Mouse (Mus musculus): ENCODE data around the gene Gm21970. TPM values are rescaled to one million over a fixed set of nuclear protein-coding genes. Genes with fewer than 3 reads are reported as not detected.

The Gm21970 gene
- polyA plus RNA-seq, 1 experiment from 2014 or later, result not detected

- no peak overlapping the region for H3K27ac ChIP-seq (ENCODE audit: low read depth, low read length)
These were observed 10.1 kb downstream of the Gm21970 start for GRCm38 (mm10) chr16:91401569-91402165.

GRCm38 (mm10) chr16:91403784-91404183 lies 12.3 kb downstream of the Gm21970 start:
- H3K4me2 ChIP-seq, result no peak overlapping the region
- no peaks in the 10 kb centered on the region for H3K27me3 ChIP-seq (ENCODE audit: control insufficient read depth, insufficient read depth, low read length)
- H3K9ac ChIP-seq (ENCODE audit: low read depth, low read length), result no peak overlapping the region
- H3K27ac ChIP-seq (ENCODE audit: low read depth, low read length), result no peak overlapping the region
- no peak for ATAC-seq (replicated peaks; ENCODE audit: insufficient number of reproducible peaks, low FRiP score, low TSS enrichment)
- no peaks in the 10 kb centered on the region for H3K9me3 ChIP-seq (replicated peaks; ENCODE audit: control insufficient read depth, low read length)
- H3K4me1 ChIP-seq (ENCODE audit: control insufficient read depth, insufficient read depth, low read length), result peaks cover 8% of the 10 kb centered on the region
- 77% methylated on average over 9 of the region's 9 CpGs for WGBS (ENCODE audit: insufficient replicate concordance)
- no peak overlapping the region for H3K4me3 ChIP-seq (ENCODE audit: low read depth, low read length)
- H3K36me3 ChIP-seq (ENCODE audit: control insufficient read depth, insufficient read depth, low read length), result peaks cover 7% of the 10 kb centered on the region; the same call in 1 of the 2 replicates

More at GRCm38 (mm10) chr16:91401569-91402165, 10.1 kb downstream of the Gm21970 start:
- Histone ChIP-seq H3K4me2 (no peak overlapping the region), H3K4me1 (ENCODE audit: control insufficient read depth, insufficient read depth, low read length) (no peaks in the 10 kb centered on the region; the same call in 1 of the 2 replicates), H3K9ac (ENCODE audit: low read depth, low read length) (no peak overlapping the region), H3K9me3 (replicated peaks; ENCODE audit: control insufficient read depth, low read length) (no peaks in the 10 kb centered on the region), H3K4me3 (ENCODE audit: low read depth, low read length) (no peak overlapping the region), H3K27me3 (ENCODE audit: control insufficient read depth, insufficient read depth, low read length) (no peaks in the 10 kb centered on the region), H3K36me3 (ENCODE audit: control insufficient read depth, insufficient read depth, low read length) (peaks cover 7% of the 10 kb centered on the region; the same call in 1 of the 2 replicates)
- no peak for ATAC-seq (replicated peaks; ENCODE audit: insufficient number of reproducible peaks, low FRiP score, low TSS enrichment)
- 87% methylated on average over 6 of the region's 6 CpGs for WGBS (ENCODE audit: insufficient replicate concordance)

GRCm38 (mm10) chr16:91404187-91404586 lies 12.7 kb downstream of the Gm21970 start:
- Histone ChIP-seq H3K27ac (ENCODE audit: low read depth, low read length) (no peak overlapping the region), H3K9ac (ENCODE audit: low read depth, low read length) (no peak overlapping the region), H3K36me3 (ENCODE audit: control insufficient read depth, insufficient read depth, low read length) (peaks cover 7% of the 10 kb centered on the region; the same call in 1 of the 2 replicates), H3K4me2 (no peak overlapping the region), H3K9me3 (replicated peaks; ENCODE audit: control insufficient read depth, low read length) (no peaks in the 10 kb centered on the region), H3K4me1 (ENCODE audit: control insufficient read depth, insufficient read depth, low read length) (peaks cover 12% of the 10 kb centered on the region), H3K4me3 (ENCODE audit: low read depth, low read length) (no peak overlapping the region), H3K27me3 (ENCODE audit: control insufficient read depth, insufficient read depth, low read length) (no peaks in the 10 kb centered on the region)
- ATAC-seq (replicated peaks; ENCODE audit: insufficient number of reproducible peaks, low FRiP score, low TSS enrichment), result no peak
- 85% methylated on average over 8 of the region's 8 CpGs for WGBS (ENCODE audit: insufficient replicate concordance)

GRCm38 (mm10) chr16:91404828-91405577 lies 13.5 kb downstream of the Gm21970 start:
- 73% methylated on average over 10 of the region's 10 CpGs for WGBS (ENCODE audit: insufficient replicate concordance)
- Histone ChIP-seq H3K4me1 (ENCODE audit: control insufficient read depth, insufficient read depth, low read length) (peaks cover 14% of the 10 kb centered on the region), H3K27ac (ENCODE audit: low read depth, low read length) (no peak overlapping the region), H3K9ac (ENCODE audit: low read depth, low read length) (no peak overlapping the region), H3K27me3 (ENCODE audit: control insufficient read depth, insufficient read depth, low read length) (no peaks in the 10 kb centered on the region), H3K4me2 (no peak overlapping the region), H3K4me3 (ENCODE audit: low read depth, low read length) (no peak overlapping the region), H3K36me3 (ENCODE audit: control insufficient read depth, insufficient read depth, low read length) (peaks cover 7% of the 10 kb centered on the region; the same call in 1 of the 2 replicates), H3K9me3 (replicated peaks; ENCODE audit: control insufficient read depth, low read length) (no peaks in the 10 kb centered on the region)
- ATAC-seq (replicated peaks; ENCODE audit: insufficient number of reproducible peaks, low FRiP score, low TSS enrichment), result no peak

DNA sequence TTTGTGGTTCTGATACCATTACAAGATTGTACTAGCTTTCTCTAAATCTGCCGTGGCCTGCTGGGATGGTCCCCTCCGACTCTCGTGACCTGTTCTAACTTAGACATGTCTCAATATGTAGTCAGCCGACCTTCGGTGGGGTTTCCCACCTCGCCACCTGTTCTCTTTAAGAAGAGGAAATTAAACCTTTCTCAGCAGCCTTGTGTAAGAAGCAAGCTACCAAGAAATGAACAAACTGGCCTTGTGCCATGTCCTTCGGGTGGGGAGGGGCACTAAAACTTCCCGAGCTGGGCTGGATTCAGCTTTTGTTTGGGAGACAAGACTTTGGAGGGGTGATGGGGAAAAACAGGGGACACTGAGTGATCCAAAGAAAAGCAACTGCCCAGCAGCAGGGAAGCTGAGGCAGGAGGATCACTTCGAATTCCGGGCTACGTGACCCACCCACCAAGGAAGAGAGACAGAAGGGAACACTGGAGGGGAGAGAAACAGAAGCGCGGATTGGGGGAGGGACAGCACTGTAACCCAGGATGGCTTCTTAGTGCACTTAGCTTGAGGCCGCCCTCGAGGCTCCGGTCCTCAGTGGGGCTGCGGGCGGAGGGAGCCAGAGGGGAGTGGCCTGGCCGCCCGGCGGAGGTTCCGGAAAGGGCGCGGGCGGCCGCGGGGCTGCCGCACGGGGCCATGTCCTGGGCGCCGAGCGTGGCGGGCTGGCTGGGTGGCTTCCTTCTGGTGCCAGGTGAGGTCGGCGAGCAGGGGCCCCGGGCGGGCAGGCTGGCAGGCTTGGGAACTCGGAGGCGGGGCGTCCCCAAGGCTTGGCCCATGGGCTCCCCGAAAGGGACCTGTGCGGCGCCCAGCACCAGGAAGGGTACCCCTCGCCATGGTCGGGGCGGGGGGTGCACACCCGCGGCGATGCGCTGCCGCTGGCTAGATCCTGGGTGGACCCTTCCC lies 14.4 kb downstream of the Gm21970 start, which contains the start of gene Il10rb:
Gene Il10rb, plus strand, starts transcription at position 525 of the 945 bp plus-strand sequence.
- H3K9me3 ChIP-seq (replicated peaks; ENCODE audit: control insufficient read depth, low read length), result no peaks in the 10 kb centered on the region
- peaks cover 7% of the 10 kb centered on the region; the same call in 1 of the 2 replicates for H3K36me3 ChIP-seq (ENCODE audit: control insufficient read depth, insufficient read depth, low read length)
- H3K4me2 ChIP-seq, result peak within 1 kb of the TSS; percentile 94
- H3K27ac ChIP-seq (ENCODE audit: low read depth, low read length), result peak within 1 kb of the TSS; percentile 78
- H3K4me3 ChIP-seq (ENCODE audit: low read depth, low read length), result peak within 1 kb of the TSS; percentile 89
- WGBS (ENCODE audit: insufficient replicate concordance), result 5% methylated on average over 46 of the region's 51 CpGs
- H3K9ac ChIP-seq (ENCODE audit: low read depth, low read length), result peak within 1 kb of the TSS; percentile 96
- H3K4me1 ChIP-seq (ENCODE audit: control insufficient read depth, insufficient read depth, low read length), result peaks cover 14% of the 10 kb centered on the region
- no peaks in the 10 kb centered on the region for H3K27me3 ChIP-seq (ENCODE audit: control insufficient read depth, insufficient read depth, low read length)
- ATAC-seq (replicated peaks; ENCODE audit: insufficient number of reproducible peaks, low FRiP score, low TSS enrichment), result peak; percentile 87

- peak overlapping the region; percentile 89 for H3K4me3 ChIP-seq (ENCODE audit: low read depth, low read length)
- H3K4me1 ChIP-seq (ENCODE audit: control insufficient read depth, insufficient read depth, low read length), result peaks cover 14% of the 10 kb centered on the region
- peak overlapping the region; percentile 78 for H3K27ac ChIP-seq (ENCODE audit: low read depth, low read length)
- H3K4me2 ChIP-seq, result peak overlapping the region; percentile 94
- ATAC-seq (replicated peaks; ENCODE audit: insufficient number of reproducible peaks, low FRiP score, low TSS enrichment), result no peak; the same call in 1 of the 2 replicates
- H3K9me3 ChIP-seq (replicated peaks; ENCODE audit: control insufficient read depth, low read length), result no peaks in the 10 kb centered on the region
- peak overlapping the region; percentile 96 for H3K9ac ChIP-seq (ENCODE audit: low read depth, low read length)
- H3K36me3 ChIP-seq (ENCODE audit: control insufficient read depth, insufficient read depth, low read length), result peaks cover 7% of the 10 kb centered on the region
- under 1% methylated on average over 13 of the region's 13 CpGs for WGBS (ENCODE audit: insufficient replicate concordance)
- H3K27me3 ChIP-seq (ENCODE audit: control insufficient read depth, insufficient read depth, low read length), result no peaks in the 10 kb centered on the region
These were observed 15.2 kb downstream of the Gm21970 start for GRCm38 (mm10) chr16:91406585-91407220.

DNA sequence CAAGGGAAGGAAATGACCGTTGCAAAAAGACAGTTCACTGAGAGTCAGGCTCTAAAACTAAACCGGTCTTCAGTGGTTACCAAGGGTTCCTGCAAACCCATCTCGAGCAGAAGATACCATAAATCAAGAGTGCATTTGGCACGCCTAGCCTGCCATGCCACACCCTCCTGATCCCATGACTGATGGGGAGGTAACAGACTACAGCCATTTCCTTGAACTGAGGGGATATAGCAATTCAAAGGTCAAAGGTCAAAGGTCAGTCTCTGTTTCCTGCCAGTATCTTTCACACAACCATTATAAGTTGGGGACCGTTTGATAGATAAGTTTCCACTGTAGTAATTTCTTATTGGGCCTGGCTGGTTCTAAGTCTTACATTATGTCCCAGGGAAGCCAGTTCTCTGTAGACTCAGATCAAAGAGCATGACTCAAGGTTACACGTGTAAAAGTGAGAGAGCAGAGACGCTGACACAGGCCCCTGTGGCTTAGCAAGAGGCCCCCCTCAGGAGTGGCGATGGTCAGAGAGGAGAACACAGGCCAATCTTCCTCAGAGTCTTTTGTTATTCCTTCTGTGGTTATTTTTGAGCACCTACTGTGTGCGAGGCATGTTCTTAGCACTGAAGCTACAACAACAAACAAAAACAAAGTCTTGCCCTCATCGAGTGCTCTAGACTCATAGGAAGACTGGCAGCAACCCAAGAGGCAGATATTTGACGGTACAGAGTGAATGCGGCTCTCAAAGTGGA lies 21.8 kb downstream of the Gm21970 start:
- ATAC-seq (replicated peaks; ENCODE audit: insufficient number of reproducible peaks, low FRiP score, low TSS enrichment), result no peak
- H3K27me3 ChIP-seq (ENCODE audit: control insufficient read depth, insufficient read depth, low read length), result no peaks in the 10 kb centered on the region
- no peak overlapping the region for H3K4me2 ChIP-seq
- H3K9me3 ChIP-seq (replicated peaks; ENCODE audit: control insufficient read depth, low read length), result no peaks in the 10 kb centered on the region
- peaks cover 8% of the 10 kb centered on the region for H3K36me3 ChIP-seq (ENCODE audit: control insufficient read depth, insufficient read depth, low read length)
- peaks cover 7% of the 10 kb centered on the region for H3K4me1 ChIP-seq (ENCODE audit: control insufficient read depth, insufficient read depth, low read length)
- H3K27ac ChIP-seq (ENCODE audit: low read depth, low read length), result no peak overlapping the region
- H3K4me3 ChIP-seq (ENCODE audit: low read depth, low read length), result no peak overlapping the region
- H3K9ac ChIP-seq (ENCODE audit: low read depth, low read length), result no peak overlapping the region
- WGBS (ENCODE audit: insufficient replicate concordance), result 58% methylated on average over 12 of the region's 12 CpGs
